In the genomic region with DNA sequence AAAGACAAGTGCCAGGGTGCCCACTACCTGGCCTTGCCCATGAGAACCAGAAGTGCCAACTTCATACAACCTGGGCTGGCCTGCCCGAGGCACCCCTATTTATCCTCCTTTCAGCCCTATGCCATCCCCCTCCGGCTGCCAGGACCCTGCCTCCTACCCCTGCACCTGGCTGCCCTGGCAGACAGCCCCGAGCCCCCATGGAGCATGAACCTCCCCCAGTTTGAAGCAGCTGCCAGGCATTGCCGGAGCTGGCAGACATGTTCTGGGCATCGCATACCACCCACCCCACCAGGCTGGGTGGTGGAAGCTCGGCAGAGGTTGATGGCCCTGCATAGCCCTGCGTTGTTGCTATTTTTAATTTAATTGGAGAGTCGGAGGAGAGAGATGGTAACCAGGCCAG, we compare ENCODE assay signal across 22 mouse cellular contexts.
DNase-seq lines count a peak whose midpoint lies in the region; ATAC-seq and TF ChIP-seq lines count a peak whose summit lies in the region.
"Had no signal": no experiment of that assay in that cellular context is flagged by ENCODE, and none has a peak within 500 bp of the region (broad histone marks: within the 10 kb centered on the region; RNA-seq: fewer than 3 reads in every experiment).

No protein-coding gene starts in this region.

- no peak overlapping the region for H3K4me3 ChIP-seq in forebrain, embryonic 15.5 days
- no peak overlapping the region for H3K4me3 ChIP-seq in forebrain, embryonic 13.5 days
- no peak overlapping the region for H3K4me3 ChIP-seq in midbrain, postnatal 0 days (ENCODE audit: low read depth, low read length)
- H3K4me3 ChIP-seq in midbrain, embryonic 11.5 days (ENCODE audit: low read depth, low read length) = no peak overlapping the region
- no peak overlapping the region for H3K4me3 ChIP-seq in olfactory bulb, adult 2 months (ENCODE audit: insufficient read depth, low read depth, low read length)
- H3K4me3 ChIP-seq: forebrain, embryonic 10.5 days; gastrocnemius, adult 2 months; hindbrain, embryonic 13.5 days had no signal

- no peaks in the 10 kb centered on the region for H3K27me3 ChIP-seq in forebrain, embryonic 15.5 days
- no peaks in the 10 kb centered on the region for H3K27me3 ChIP-seq in forebrain, embryonic 13.5 days
- no peaks in the 10 kb centered on the region for H3K27me3 ChIP-seq in midbrain, postnatal 0 days (ENCODE audit: insufficient read depth, low read length)
- H3K27me3 ChIP-seq in midbrain, embryonic 11.5 days (ENCODE audit: control insufficient read depth, insufficient read depth, low read length) = no peaks in the 10 kb centered on the region

- peaks cover 5% of the 10 kb centered on the region for H3K4me1 ChIP-seq in forebrain, embryonic 15.5 days
- H3K4me1 ChIP-seq in forebrain, embryonic 13.5 days = peaks cover 13% of the 10 kb centered on the region
- no peaks in the 10 kb centered on the region for H3K4me1 ChIP-seq in midbrain, postnatal 0 days (ENCODE audit: insufficient read depth, low read length)
- no peaks in the 10 kb centered on the region for H3K4me1 ChIP-seq in midbrain, embryonic 11.5 days (ENCODE audit: control insufficient read depth, insufficient read depth, low read length)
- peaks cover 38% of the 10 kb centered on the region for H3K4me1 ChIP-seq in olfactory bulb, adult 2 months (ENCODE audit: control insufficient read depth, insufficient read depth, low read length)
- H3K4me1 ChIP-seq: forebrain, embryonic 10.5 days had no signal

- H3K9ac ChIP-seq in forebrain, embryonic 15.5 days (replicated peaks) = no peak overlapping the region
- no peak overlapping the region for H3K9ac ChIP-seq in forebrain, embryonic 13.5 days
- no peak overlapping the region for H3K9ac ChIP-seq in midbrain, postnatal 0 days (replicated peaks; ENCODE audit: low read length, poor library complexity, severe bottlenecking)
- no peak overlapping the region for H3K9ac ChIP-seq in midbrain, embryonic 11.5 days (ENCODE audit: low read length)
- H3K9ac ChIP-seq: hindbrain, embryonic 13.5 days had no signal

- no peak for TF ChIP-seq POLR2A in olfactory bulb, adult 2 months (IDR thresholded peaks at IDR 0.05; ENCODE audit: insufficient read depth, low read depth, low read length)

- H3K4me2 ChIP-seq in forebrain, embryonic 15.5 days (replicated peaks) = no peak overlapping the region
- H3K4me2 ChIP-seq in forebrain, embryonic 13.5 days = no peak overlapping the region
- H3K4me2 ChIP-seq in midbrain, postnatal 0 days (ENCODE audit: low read depth, low read length, poor library complexity, severe bottlenecking) = no peak overlapping the region
- H3K4me2 ChIP-seq in midbrain, embryonic 11.5 days = no peak overlapping the region
- H3K4me2 ChIP-seq: heart, embryonic 11.5 days; hindbrain, embryonic 13.5 days had no signal

- no peaks in the 10 kb centered on the region for H3K36me3 ChIP-seq in forebrain, embryonic 15.5 days
- no peaks in the 10 kb centered on the region for H3K36me3 ChIP-seq in forebrain, embryonic 13.5 days (ENCODE audit: poor library complexity, severe bottlenecking)
- no peaks in the 10 kb centered on the region for H3K36me3 ChIP-seq in midbrain, postnatal 0 days (ENCODE audit: insufficient read depth, low read length)
- no peaks in the 10 kb centered on the region for H3K36me3 ChIP-seq in midbrain, embryonic 11.5 days (ENCODE audit: control insufficient read depth, insufficient read depth, low read length)
- H3K36me3 ChIP-seq: forebrain, embryonic 10.5 days; hindbrain, embryonic 13.5 days had no signal

- no peaks in the 10 kb centered on the region for H3K9me3 ChIP-seq in forebrain, embryonic 15.5 days
- no peaks in the 10 kb centered on the region for H3K9me3 ChIP-seq in forebrain, embryonic 13.5 days (replicated peaks)
- H3K9me3 ChIP-seq in midbrain, postnatal 0 days (ENCODE audit: low read length) = no peaks in the 10 kb centered on the region
- H3K9me3 ChIP-seq in midbrain, embryonic 11.5 days (ENCODE audit: control insufficient read depth, low read length) = no peaks in the 10 kb centered on the region
- H3K9me3 ChIP-seq: forebrain, embryonic 10.5 days; hindbrain, embryonic 13.5 days had no signal

- 45% methylated on average over 8 of the region's 8 CpGs for WGBS in forebrain, embryonic 15.5 days
- 73% methylated on average over 8 of the region's 8 CpGs for WGBS in forebrain, embryonic 13.5 days
- 77% methylated on average over 8 of the region's 8 CpGs for WGBS in midbrain, postnatal 0 days
- WGBS in midbrain, embryonic 11.5 days = 86% methylated on average over 8 of the region's 8 CpGs
- 16% methylated on average over 8 of the region's 8 CpGs for whole genome bisulfite sequencing in olfactory bulb, adult 2 months

- 0 out of 2 replicates have a peak, but pooled peaks have one; percentile 38 for ATAC-seq in forebrain, embryonic 15.5 days (replicated peaks)
- no peak for ATAC-seq in forebrain, embryonic 13.5 days
- no peak for ATAC-seq in midbrain, postnatal 0 days (ENCODE audit: low FRiP score)
- no peak for ATAC-seq in midbrain, embryonic 11.5 days (ENCODE audit: low FRiP score)
- ATAC-seq: CD4-positive, CD25-positive, alpha-beta regulatory T cell, adult 4 months; forebrain, embryonic 16.5 days; hindbrain, embryonic 16.5 days; inflammation-experienced regulatory T-cells, adult 6 months had no signal

- no peak overlapping the region for H3K27ac ChIP-seq in forebrain, embryonic 15.5 days (replicated peaks)
- no peak overlapping the region for H3K27ac ChIP-seq in forebrain, embryonic 13.5 days
- H3K27ac ChIP-seq in midbrain, postnatal 0 days (ENCODE audit: low read depth, low read length) = no peak overlapping the region
- no peak overlapping the region for H3K27ac ChIP-seq in midbrain, embryonic 11.5 days (ENCODE audit: low read depth, low read length)
- H3K27ac ChIP-seq in olfactory bulb, adult 2 months (ENCODE audit: insufficient read depth, low read depth, low read length) = 0 out of 2 replicates have a peak overlapping the region, but pooled peaks have one; percentile 1
- H3K27ac ChIP-seq: forebrain, embryonic 10.5 days; gastrocnemius, adult 2 months; hindbrain, embryonic 13.5 days had no signal

- DNase-seq in layer of hippocampus, adult 9-11 months = peak; percentile 30
- DNase-seq in layer of hippocampus, adult 11-12 months (ENCODE audit: low spot score) = no peak
- peak; percentile 50 for DNase-seq in midbrain, postnatal 0 days (ENCODE audit: low spot score)
- no peak for DNase-seq in midbrain, embryonic 11.5 days (ENCODE audit: low spot score, missing footprints)
- no peak for DNase-seq in kidney, adult 11 months
- DNase-seq: adrenal gland, adult 2 months; adrenal gland, postnatal 14 days; cerebellum, adult 11-12 months; cerebellum, adult 9-11 months; gastrocnemius, adult 2 months; gastrocnemius, postnatal 14 days; heart, adult 11 months had no signal

- TF ChIP-seq CTCF in midbrain, postnatal 0 days (IDR thresholded peaks at IDR 0.05) = no peak
- no peak for TF ChIP-seq CTCF in olfactory bulb, adult 2 months (IDR thresholded peaks at IDR 0.05; ENCODE audit: insufficient read depth, low read depth, low read length)

Comparison
In these comparisons a context has a peak if more than half of its experiments do, and no peak if none do; other contexts are left out.
1. DNase-seq: peak in layer of hippocampus, adult 9-11 months (single experiment) and midbrain, postnatal 0 days (single experiment); none in layer of hippocampus, adult 11-12 months (single experiment), midbrain, embryonic 11.5 days (single experiment) and kidney, adult 11 months (single experiment).